Mouse (Mus musculus) testis, adult 2 months (tissue): ENCODE results near the gene Myt1l.

ENCODE experiments used
- CTCF ChIP-seq: fragments of 200-500 bp; IDR thresholded peaks from 2 replicates; pipeline ENCODE4 v1.5.1; 2012; ENCODE audit warnings: low read depth, mild to moderate bottlenecking, inconsistent platforms, low read length, moderate library complexity; ENCODE audit not compliant: control insufficient read depth, insufficient read depth, insufficient replicate concordance
- POLR2A ChIP-seq: fragments of 200-500 bp; IDR thresholded peaks from 2 replicates; pipeline ENCODE4 v1.6.1; 2012; ENCODE audit warnings: low read depth, mild to moderate bottlenecking, inconsistent platforms, low read length, moderate library complexity; ENCODE audit not compliant: control insufficient read depth

DNA sequence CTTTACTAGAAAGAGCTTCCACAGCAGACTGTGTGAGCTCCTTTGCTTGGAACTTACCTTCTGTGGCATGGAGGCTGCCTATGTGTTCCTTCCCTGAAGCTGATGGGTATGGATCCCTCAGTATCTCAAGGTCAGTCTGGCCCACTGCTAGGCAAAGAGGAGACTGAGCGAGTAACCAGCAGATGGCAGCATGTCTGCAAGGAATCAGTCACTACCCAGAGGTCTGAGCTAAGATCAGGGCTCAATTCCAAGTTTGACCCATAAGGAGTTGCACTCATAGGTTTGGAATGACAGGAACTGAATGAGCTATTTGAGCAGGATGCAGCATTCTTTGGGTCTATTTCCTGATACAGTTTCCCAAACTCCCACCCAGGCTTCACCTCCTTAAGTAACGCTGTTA lies 378.9 kb downstream of the Myt1l start:
- TF ChIP-seq POLR2A (no peak), CTCF (peak; percentile 35; the same call in 1 of the 2 replicates)
